Mouse (Mus musculus) right cerebral cortex, adult 18-20 months (tissue): ENCODE results near the gene Adgrf1.

Source experiments
- DNase-seq: peaks from one replicate; pipeline ENCODE4 v3.0.0; 2022; ENCODE audit warnings: mixed read lengths

The Adgrf1 gene

DNA sequence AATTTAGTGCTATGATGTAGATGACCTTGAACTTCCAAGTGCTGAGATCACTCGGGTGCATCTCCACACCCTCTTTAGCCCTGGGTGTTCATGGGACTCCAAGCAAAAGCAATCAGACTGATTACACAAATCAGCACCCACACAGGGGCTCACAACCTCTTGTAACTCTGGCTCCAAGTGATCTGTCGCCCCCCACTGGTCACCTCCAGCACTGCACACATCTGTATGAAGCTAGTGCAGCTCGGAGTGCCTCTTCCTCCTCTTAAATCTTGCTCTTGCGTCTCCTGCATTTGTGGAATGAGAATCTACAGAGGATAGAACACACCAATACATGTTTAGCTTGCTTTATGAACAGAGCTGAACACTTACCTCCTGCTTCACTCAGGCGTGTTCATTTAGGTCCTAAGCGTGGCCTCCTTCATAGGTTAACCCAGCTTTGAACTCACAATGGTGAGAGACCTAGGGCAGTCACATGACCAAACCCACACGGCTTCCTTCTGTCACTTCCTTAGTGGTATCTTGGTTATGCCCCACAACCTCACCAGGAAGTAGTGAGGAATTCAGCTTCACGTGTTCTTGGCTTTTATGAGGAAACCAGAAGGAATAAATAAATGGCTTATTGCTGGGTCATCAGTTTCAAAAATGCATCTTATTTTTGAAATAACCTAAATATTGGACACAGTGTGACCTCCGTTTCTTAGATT, 2.9 kb upstream of the Adgrf1 start:
- no peak for DNase-seq

DNA sequence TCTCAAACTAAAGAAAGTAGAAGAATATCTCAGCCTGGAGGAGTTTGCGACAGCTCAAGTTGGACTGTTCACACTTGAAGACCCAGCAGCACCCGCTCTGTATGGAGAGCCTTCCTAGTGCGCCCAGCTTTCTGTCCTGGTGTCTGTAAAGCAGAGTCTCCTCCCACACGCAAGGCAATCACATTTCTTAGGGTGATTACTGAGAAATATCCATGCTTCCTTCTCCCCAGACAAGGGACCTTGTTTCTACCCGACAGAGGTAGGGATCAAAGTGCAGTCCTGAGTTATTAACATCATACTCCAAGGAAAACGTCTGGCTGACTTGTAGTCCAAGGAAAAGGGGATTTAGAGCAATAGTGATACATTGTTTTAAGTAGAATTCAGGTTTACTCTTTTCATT, 6.1 kb downstream of the Adgrf1 start:
- DNase-seq: no peak

DNA sequence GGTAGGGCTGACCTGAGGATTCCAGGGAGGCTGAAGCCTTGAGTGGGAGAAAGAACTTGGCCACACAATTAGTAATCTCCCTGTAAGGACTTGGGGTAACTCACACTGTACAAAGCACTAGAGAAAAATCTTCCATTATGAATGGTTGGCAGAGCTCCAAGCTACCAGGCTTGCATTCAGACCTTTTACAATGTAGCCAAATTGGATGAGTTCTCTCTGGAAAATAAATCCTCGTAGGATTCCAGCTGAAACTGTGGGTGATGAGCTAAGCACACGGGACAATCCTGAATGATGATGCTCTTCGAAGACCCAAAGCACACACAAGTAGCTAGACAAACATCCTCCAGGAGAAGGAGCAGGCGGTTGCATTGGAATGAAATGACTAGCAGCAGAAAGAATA, 7.1 kb downstream of the Adgrf1 start:
- peak; percentile 22 for DNase-seq

DNA sequence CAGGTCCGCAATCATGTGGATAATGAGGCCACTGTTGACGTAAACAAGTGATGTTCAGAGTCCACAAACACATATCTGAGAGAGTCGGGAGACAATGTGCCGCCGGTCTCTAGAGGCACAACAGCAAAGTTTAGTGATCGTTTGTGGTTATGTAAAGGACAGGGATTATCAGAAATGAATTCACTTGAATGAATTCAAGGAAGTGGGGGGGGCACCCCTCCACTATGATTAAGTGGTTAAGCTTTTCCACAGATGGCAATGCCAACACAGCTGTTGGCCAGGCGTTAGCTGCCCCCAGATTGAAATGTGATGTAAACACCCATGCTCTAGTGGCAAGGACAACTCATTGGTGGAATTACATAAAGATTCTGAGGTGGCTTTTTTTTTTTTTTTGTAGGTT, 9.5 kb downstream of the Adgrf1 start:
- no peak for DNase-seq

DNA sequence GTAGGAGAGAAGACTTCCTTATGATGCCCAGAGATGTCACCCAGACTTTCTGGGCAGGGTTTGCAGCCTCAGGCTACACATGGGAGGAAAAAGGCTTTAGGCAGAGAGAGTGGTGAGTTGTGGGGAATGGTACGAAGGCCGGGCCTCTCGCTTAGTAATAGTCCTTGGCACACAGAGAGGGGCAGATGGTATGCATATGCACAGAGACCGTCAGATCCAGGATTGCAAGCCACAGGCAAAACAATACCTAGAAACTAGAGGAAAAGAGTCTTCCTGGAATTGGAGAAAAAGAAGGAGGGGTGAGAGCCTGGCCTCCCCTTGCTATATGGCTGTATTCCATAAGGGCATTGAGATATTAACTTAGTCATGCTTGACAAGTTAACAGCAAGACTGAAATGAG, 12.2 kb downstream of the Adgrf1 start:
- DNase-seq: no peak

DNA sequence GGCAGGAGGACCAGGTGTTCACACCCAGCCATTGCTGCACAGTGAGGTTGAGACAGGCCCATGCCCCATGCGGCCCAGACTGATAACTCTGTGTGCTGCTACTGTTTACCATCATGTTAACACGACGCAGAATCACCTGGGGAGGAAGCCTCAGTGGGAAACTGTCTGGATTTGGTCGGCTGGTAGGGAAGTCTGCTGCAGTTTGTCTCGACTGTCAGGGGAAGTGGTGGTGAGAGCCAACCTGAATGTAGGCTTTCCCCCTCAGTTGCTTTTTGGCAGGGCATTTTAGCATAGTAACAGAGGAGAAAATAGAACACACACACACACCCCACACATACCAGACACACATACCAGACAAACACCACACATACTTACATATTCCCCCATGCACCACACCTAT, 12.7 kb downstream of the Adgrf1 start:
- no peak for DNase-seq

DNA sequence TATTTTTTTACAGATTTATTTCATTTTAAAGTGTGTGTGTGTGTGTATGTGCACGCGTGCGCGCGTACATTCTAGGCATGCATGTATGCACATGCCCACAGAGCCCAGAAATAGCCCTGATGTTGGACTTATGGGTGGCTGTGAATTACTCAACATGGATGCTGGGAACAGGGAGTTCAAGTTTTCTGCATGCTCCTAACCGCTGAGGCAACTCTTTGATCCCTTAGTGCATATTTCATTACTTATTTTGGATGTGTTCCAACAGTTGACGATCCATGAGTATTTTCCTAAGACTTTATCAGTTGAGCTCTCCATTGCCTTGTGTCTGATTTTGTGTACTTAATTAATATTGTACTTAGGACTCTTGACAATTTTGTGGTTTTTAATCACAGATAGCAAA, 29.4 kb downstream of the Adgrf1 start:
- no peak for DNase-seq

DNA sequence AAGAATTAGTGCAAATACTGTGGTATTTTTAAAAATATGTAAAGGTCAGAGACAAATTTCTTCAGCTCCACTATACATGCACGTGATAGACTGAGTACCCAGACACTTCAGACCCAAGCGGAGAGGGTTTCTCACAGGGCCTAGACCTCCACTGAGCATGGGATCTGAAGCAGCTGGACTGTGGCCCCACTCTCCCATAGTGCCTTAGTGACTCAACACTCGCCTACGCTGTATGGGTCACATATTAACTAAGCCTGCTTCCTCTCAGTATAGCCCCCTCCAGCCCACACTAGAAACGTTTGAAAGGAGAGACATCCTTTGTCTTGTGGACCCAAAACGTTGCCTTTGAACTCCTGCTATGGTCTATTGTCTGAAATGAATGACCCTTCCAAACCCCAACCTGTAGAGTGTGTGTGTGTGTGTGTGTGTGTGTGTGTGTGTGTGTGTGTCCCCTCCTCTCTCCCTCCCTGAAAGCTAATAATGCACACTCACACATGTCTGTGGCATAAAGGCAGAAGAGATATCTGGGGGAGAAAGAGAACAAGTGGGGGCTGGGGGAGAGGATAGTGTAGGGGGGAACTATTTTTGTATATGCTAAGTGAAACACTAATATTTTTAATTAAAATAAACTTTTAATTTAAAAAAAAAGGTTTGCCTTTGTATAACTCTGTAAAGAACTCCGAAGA, 56.0 kb downstream of the Adgrf1 start:
- no peak for DNase-seq

DNA sequence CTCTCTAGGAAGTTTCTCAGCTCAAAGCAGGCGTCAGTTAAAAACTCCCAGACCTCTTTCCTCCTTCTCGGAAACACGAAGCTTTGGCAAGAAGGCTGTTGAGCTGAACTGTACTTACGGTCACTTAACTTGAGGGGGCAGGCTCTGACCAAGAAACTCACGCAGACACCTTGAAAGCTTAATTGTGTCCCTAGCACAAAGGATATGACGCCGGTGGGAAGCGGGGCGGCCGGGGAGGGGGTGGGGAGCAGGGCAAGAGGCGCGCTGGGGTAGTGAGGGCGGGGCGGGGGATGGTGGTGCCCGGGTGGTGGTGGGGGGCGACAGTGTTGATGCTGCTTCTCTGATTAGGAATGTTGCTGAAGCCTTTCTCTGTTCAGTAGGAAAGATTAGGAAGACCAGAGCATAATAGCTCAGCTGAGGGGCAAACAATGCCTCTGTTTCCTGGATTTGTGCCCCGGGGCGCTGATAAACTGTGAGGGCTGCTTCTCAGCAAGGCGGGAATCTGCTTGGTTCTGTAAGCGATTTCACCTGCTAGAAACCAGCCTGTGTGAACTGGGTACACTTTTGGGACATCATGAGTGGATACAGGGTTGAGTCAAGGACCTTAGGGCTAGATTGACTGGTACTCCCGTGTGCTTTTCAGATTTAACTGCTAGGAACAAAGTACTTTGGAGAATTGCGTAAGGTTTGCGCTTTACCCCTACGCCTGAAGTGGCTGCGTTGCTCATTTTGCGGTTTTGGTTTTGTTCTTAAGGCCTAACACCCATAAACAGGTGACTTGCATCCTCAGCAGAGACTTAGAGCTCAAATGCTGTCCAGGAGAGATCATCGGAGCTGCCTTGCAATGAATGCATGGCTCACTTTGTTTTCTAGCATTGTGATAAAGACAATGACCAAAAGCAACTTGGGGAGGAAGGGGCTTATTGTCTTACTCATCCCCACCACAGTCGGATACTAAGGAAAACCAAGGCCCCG, 56.9 kb downstream of the Adgrf1 start:
- DNase-seq: peak; percentile 18

DNA sequence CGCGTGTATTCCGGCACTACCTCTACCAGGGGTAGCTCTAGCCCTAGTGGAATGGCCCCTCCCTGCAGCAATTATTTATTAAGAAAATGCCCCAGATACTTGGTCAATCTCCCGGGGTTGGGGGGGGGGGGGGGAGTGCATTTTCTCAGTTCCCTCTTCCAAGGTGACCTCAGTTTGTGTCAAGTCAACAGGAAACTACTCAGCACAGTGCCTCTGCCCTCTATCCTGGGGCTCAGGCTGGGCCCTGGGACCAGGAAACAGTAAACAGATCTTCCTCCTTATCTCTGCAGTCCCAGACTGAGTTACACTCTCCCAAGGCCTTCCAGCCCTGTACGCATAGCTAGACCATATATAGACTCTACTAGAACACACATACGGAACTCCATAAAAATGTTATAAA, 57.7 kb downstream of the Adgrf1 start:
- DNase-seq: no peak

DNA sequence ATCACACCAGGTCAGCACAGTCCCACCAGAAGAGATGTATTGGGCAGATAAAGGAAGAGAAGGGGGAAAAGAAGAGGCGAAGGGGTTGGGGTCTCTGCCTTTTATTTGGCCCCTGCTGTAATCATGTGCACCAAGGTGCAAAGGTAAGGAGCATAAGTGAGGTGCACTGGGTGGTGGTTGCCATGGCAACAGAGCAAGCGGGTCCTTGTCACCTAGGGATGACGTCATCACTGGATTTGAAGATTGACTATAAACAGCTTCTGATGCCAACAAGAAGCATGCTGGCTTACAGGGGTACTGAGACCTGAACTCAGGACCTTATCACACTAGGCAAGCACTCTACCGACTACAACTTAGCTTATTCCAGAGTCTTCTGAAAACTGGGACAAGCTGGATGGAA, 59.1 kb downstream of the Adgrf1 start:
- DNase-seq: no peak

DNA sequence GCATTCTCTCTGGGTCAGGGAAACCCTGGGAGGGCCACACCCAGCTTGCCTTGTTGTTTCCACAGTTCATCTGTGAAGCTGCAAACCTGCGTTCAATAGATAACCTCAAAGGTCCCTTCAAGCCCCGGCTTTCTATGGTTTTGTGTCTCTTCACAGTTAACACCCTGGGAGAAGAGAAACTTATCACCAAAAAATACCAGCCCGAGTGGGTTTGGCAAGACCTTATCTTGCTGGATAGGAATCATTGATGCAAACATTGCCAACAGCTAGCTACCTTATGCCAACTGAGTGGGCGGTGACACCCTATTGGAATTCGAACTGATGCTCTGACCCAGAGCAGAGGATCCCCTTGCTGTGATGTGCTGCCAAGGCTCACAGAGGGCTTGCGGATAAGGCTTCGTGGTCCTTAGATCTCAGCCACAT, 59.6 kb downstream of the Adgrf1 start:
- no peak for DNase-seq

DNA sequence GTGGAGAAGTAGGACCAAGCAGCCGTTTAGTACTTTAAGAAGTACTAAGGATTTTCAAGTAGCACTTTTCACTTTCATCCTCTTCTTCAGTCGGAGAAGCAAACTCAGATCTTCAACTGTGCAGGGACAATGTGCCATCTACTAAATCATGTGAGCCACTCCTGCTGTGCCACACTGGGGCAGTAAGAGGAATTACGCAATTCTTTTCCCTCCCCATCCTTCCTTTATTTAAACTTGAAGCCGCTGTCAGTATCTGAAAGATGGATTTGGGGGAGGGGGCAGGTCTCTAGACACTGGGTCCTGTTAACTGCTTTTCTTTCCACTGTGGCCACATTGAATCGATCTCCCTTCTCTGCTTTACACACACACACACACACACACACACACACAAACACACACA, 62.6 kb downstream of the Adgrf1 start:
- DNase-seq: no peak

DNA sequence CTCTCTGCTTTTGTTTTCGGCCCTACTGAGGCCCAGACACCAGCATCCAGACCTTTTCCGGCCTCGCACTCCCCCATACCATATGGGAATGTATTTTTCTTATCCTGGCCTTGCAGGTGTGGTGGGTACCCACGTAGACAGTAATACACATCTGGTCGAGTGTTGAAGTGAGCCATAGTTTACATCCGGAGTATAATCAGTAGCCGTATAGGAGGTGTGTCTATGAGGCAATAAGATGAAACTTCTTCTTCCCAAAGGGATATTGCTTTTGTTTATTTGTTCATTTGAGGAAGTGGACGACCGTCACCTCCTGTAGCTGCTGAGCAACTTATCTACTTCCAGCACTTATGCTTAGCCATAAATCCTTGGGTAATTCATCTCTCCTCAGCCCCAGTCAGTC, 63.9 kb downstream of the Adgrf1 start:
- DNase-seq: no peak

DNA sequence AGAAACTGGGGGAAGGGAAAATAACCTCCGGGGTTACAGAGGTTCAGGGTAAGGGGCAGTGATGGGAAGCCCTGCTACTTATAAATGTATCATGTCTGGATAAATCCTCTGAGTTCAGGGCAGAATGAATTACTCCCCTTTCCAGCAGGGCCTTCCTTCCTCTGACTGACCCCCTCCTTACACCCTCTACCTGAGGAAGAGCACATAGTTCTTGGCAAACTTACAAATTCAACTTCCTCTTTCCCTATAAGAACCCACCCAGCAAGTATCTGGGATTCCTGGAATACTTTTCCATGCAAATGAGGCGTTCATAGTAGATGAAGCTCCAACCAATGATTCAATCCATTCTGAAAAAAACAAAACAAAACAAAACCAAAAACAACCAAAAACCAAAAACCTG, 67.5 kb downstream of the Adgrf1 start:
- no peak for DNase-seq

DNA sequence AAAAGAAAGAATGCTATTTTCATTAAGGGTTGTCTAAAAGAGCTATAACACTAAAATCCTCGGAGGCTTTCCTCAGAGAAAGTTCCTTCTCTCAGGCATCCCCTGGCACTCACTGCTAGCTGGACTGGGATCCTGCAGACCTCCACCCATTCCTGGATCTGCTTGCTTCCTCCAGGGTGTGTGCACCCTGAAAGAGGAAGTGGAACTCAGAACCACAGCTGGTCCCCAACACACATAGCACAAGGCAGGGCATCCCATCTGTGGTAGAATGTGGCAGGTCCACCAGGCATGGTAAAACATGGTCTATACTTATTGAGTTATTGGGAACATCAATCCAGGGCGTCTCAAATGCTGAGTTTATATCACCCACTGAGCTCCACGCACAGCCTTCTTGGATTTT, 68.2 kb downstream of the Adgrf1 start:
- DNase-seq: no peak

DNA sequence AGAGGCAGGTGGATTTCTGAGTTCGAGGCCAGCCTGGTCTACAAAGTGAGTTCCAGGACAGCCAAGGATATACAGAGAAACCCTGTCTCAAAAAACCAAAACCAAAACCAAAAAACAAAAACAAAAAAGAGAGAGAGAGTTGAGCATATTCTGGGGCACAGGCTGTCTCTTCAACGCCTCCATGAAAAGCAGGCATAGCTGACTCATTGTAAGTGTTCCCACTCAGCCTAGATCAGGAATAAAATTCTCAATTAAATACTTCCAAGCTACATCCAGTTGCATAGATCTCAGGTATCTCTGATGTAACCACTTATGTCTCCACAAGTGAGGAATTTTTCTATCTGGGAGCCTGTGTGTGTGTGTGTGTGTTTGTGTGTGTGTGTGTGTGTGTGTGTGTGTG, 76.4 kb downstream of the Adgrf1 start:
- peak; percentile 34 for DNase-seq

DNA sequence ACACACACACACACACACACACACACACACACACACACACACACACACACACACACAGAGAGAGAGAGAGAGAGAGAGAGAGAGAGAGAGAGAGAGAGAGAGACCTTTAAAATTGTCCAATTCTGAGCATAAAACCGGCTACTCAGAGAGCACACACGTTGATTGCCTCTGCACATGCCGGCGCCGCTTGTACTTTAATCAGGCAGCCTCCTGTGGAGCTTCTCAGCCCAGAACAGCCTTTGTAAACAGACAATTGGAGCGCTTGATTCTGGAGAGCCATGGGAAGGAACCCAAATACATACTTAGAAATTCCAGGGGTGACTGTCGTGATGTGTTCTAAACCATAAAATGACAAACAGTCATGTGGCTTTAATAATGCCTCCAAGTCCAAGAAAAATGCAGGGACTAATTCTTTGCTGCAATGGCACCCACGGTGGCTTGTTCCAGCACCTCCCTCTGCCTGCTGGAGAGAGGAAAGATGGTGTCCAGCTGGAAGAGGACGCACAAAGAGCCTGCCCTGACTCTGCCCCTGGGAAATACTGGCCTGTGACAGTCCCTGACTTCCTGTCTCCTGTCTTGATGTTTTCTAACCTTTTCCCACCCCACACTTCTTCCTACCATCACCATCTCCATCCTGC, 87.9 kb downstream of the Adgrf1 start:
- DNase-seq: no peak

DNA sequence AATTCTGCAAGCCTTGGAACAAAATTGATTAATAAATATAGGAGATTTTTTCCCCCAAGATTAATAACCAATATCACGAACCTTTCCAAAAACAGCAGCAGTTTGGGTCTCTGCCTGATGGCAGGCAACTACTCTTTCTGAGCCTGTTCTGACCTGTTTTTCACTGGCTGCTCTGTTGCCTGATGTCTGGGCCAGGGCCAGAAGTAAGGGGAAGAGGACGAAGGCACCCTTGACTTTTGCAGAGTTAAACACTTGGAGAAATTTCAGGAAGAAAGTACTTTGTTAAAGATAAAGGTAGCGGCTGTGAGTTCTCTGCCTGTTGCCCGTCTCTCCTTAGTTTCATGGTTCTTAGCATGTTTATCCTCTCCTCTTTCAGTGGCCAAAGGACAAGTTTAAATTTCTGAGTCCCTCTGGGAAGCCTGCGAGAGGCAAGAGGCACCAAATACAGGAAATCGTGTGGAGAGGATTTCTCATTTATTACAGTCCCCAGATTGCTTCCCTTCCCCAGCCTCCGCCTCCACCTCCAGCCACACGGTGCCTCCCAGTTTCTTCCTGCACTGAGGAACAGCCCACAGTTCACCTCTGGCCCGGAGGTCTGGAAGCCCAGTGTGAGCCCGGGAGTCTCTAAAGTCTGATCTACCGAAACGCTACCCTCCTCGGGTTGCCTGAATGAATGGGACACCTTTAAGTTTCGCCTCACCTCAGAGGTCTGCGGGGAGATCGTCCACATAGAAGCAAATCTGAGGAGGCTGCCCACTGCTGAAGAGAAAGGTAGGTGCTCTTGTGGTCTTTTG, 89.9 kb downstream of the Adgrf1 start, which contains the start of gene Adgrf5:
Gene Adgrf5 (plus strand): TSS at position 626 of the 794 bp plus-strand sequence.
- no peak for DNase-seq

DNA sequence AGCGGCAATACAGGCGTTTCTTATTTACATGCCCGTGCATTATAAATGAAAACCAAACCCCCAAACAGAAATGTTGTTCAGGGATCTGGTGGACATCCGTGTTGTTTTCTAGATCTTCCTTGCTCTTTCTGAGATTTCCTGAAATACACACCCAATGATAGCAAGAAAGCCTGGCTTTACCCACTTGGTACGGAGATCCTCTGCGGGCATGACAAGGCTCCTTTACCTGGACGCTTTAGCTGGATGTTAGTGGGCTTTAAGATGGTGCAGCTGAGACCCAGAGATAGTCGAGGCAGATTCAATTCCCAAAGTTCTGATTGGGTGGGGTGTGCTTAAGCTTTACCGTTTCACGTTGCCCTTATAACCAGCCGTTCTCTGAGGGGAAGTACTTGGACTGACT, 90.9 kb downstream of the Adgrf1 start:
- DNase-seq: no peak

DNA sequence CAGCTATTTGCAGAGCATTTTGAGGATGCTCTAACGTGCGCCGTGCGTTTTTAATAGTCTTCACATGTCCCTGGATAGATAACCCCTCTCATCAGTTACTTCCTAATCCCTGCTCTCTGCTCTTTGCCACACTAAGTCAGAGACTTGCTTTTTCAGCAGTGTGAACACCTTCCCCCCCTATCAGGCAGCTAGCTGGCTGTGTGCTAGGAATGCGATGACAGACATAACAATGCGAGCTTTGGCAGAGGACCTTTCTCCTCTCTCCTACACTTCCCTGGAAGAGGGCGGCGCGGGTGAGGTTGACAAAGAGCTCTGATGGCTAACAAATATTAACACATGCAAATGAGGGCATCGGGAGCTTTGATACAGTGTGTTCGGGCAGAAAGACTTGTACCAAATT, 92.2 kb downstream of the Adgrf1 start:
- no peak for DNase-seq

DNA sequence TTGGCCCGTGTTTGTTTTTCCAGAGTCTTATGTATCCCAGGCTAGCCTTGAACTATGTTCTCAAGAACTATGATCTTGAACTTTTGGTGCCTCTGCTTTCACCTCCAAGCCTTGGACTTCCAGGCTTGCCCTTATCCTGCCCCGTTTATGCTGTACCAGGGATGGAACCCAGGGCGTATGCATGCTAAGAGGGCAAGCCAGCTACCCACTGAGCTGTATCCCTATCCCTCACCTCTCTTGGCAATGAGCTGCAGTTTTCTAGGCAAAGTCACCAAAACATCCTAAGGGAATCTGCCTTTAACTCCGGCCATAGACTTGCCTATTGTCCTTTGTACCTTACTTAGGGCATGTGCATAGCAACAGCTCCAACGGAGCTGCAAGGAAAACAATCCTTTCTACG, 92.8 kb downstream of the Adgrf1 start:
- DNase-seq: no peak
